Mouse (Mus musculus) urinary bladder, adult 2 months (tissue): ENCODE results near the gene Ppp1r1b. TPM values are rescaled to one million over a fixed set of nuclear protein-coding genes. Genes with fewer than 3 reads are reported as not detected.
A peak's percentile ranks its signal among the peaks of the same experiment; 100 is the strongest.

ENCODE experiments used
- DNase-seq: peaks from one replicate; pipeline ENCODE4 v3.0.0; 2022; ENCODE audit warnings: low spot score
- polyA plus RNA-seq: library from polyadenylated mRNA; depleted of rRNA; stranded (reverse); fragments of >200 nt; gene quantifications from 2 replicates; pipeline ENCODE4 v1.2.3, GENCODE M21; 2012

Ppp1r1b gene
- polyA plus RNA-seq, 1 experiment, result 0.15 TPM

DNA sequence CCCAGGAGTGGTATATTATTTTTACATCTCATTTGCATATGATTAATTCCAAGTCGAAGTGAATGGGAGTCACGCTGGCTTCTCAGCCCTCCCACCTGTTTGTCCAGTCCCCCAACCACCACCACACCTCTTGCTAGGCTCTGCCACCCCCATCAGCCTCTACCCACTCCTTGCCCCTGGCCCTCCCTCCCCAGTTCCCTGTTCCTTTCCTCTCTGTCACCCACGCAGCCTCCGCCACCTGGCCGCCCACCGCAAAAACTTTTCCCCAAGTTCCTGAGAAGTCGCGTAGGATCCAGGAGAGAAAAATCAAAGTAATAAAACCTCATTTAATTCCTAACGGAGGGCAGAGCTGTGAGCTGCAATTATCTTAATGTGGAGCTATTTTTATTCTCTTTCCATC, 2.0 kb upstream of the Ppp1r1b start:
- DNase-seq, result no peak

DNA sequence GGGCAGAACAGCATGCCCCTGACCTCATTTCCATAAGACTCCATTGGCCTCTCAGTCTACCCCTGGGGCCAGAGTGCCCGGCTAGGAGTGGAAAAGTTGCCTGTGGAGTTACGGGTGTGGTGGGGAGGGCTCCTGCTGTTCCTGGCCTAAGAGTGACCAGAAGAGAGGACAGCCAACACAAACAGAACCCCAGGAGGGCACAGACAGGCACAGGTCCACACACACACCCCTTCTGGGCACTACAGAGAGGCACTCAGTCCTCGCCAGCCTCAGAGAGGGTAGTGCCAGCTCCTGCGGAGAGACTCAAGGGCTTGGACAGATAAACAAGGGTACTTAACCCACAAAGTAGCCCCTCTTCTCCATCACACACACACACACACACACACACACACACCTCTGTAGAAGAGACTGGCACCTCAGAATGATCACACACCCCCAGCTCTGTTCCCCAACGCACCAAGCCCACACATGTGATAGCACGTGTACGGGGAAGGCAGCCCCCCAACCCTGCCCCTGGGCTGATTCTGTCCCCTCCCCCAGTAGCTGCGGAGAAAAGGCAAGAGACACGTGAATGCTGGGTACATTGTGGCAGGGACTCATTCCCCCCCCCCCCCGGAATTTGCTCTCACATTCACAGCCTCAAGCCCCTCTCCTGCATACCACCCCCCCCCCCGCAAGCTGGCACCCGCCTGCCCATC, 670 bp upstream of the Ppp1r1b start:
- DNase-seq, result no peak

DNA sequence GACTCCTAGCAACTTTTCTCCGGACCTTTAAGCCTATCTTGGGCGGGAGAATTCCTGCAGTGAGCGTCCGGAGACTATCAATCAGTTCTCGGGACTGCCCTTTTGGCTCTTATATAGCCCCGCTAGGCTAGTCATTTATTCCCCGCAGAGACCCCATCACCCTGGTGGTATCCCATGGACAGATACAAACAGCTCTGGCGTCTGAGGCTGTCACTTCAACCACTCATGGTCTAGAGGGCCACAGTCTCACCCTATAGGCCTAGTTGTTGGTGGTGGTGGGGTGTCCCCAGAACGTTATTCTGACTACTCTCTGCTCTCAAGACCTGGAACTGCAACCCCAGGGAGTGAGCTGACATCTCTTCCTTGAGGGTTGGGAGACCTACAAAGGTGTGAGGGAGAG, 1.1 kb downstream of the Ppp1r1b start:
- DNase-seq, result no peak

DNA sequence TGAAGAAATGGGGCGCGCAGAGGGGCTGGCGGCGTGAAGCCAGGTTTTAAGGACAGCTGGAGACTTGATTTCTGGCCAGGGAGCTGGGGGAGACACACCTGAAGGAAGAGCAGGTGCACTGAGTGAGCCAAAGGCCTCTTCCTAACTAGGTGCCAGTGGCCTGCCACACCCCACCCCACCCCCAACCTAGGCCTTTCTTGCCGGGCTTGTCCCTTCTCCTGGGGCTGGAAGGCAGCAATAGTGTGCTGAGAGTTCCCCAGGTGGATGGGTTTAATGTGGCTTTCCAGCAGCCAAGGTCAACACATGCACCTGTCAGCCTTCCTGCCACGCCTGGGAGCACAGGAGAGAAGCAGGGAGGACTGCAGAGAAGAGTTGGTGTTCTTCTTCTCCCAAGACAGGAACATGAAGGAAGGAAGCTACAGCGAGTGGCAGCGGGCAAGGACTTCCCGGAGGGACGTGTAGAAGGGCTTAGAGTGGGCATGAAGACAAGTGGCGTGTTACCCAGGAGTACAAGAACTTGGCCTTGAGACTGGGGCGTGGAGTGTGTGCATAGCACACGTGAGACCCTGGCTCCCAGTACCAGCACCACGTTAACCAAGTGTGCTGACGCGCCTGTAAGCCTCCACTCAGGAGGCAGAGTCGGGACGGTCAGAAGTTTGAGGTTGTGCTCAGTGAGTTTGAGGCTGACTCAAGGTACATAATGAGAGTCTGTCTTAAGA, 4.2 kb downstream of the Ppp1r1b start:
- DNase-seq, result no peak

DNA sequence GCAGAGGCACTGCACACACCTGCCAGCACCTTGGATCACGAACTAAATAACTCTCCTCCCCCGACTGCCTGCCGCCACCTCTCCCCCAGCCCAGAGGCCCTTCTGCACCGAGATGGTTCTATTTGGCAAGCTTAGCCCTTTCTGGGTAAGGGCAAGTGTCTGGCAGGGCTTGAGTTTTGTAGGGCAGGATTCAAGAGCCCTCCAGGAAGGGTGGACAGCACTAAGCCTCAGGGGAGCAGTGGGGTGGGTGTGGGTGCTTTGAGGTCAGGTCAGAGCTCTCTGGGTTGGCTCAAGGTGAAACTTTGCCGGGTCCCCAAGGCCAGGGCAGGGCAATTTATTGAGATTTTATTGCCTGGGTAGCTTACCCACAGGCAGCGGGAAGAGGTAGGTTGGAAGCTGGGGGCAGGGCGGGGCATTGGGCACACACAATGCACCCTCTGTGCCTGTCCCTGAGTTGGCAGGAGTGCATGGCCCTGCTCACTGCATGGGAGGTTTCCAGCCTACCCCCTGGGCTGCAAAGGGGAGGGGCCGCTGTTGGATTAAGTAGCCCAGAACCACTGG, 5.5 kb downstream of the Ppp1r1b start:
- no peak for DNase-seq

DNA sequence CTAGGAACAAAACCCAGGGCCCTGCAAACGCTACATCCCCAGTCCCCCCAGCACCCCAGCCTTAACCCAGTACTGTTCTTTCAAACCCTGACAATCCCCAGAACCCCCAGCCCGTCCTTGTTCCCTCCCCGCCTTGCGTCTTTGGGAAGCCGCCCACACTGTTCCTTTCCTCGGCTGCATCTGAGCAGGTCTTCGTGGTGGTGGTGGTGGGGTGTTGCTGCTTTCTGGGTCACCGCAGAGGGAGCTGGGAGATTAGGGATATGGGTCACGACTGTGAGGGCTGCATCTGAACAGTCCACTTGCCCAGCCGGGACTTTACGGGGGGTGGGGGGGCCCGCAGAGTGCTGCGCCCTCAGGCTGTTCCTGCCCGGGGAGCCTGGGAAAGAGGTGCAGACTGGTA, 6.2 kb downstream of the Ppp1r1b start:
- no peak for DNase-seq

DNA sequence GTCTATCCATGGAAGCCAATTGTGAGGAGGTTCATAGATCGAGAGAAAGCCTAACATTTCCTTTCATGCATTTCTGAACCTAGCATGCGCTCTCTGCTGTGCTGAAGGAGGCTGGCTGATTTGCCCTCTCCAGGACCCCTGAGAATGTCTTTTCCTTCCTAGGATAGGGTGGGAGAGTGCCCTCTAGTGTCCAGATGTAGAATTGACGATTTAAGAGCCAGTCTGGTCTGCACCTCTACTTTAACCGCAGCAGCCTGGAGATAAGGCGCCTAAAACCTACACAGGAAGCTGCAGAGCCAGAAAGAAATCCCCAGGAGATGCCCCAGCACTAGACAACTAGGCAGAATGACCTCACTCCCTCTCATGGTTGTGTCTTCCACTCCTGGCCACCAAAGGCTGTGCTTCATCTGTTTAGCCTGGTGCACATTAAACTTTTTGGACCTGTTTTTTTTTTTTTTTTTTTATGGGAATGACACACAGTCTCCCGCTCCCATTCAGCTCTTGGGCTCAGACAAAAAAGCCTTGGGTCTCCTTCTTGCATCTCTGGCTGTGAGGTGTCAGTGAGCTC, 7.6 kb downstream of the Ppp1r1b start:
- DNase-seq, result no peak

DNA sequence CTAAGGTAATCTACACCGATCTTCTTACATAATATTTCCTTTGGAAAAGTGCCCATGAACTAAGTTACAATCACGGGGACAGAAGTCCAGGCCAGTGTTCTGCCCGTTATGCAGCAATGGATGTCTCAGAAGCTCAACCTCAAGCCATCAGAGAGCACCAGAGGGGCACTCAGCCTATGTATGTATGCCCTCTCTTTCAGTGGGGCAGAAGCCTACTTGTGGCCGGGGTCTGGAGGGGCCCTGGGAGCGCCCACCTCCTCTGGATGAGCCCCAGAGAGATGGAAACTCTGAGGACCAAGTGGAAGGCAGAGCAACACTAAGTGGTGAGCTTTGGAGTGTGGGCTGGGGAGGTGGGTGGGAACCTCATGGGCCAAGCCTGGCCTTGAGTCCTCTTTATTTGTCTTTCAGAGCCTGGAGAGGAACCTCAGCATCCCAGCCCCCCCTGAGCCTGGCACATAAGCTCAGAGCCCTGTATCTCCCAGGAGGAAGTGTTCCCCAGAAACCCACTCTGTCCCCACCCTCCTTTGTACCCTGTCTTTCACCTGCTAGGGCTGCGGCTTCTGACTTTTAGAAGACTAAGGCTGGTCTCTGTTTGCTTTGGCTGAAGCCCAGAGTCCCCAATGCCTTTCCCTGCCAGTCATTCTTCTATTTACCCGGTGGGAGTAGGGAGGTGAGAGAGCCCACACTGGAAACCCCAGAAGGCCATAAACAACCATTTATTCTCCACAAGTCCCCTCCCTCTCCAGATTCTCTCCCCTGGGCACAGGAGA, 8.6 kb downstream of the Ppp1r1b start:
- DNase-seq, result no peak

DNA sequence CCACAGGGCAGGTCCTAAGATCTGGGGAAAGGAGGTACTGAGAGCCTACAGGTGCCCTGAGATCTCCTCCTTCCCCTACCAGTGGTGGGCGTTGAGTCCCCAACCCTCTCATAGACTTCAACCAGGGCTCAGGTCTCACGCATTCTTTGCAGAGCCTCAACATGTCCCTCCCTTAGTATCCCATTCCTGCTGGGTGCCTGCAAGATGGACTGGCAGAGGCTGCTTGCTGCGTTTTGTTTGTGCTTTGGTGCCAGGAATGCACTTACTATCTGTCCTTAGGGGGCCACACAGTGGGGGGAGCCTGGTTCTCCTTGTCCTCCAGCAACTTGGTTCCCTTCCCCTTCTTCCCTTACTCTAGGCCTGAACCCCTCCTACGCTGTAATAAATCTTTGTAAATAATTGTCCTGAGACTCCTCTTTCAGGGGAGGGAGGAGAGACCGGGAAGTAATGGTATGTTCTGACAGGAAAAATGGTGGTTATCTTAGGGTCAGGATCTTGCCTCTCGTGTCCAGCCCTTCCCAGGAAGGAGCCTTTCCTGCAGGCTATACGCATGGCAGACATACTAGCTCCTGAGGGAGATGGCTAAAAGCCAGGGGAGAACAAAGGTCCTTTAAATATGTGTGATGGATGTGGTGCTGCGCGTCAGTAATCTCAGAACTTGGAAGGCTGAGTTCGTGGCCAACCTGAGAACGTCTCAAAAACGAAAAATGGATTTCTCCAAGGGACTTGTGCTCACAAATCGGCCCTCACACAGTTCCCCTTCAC, 9.4 kb downstream of the Ppp1r1b start:
- DNase-seq, result no peak

DNA sequence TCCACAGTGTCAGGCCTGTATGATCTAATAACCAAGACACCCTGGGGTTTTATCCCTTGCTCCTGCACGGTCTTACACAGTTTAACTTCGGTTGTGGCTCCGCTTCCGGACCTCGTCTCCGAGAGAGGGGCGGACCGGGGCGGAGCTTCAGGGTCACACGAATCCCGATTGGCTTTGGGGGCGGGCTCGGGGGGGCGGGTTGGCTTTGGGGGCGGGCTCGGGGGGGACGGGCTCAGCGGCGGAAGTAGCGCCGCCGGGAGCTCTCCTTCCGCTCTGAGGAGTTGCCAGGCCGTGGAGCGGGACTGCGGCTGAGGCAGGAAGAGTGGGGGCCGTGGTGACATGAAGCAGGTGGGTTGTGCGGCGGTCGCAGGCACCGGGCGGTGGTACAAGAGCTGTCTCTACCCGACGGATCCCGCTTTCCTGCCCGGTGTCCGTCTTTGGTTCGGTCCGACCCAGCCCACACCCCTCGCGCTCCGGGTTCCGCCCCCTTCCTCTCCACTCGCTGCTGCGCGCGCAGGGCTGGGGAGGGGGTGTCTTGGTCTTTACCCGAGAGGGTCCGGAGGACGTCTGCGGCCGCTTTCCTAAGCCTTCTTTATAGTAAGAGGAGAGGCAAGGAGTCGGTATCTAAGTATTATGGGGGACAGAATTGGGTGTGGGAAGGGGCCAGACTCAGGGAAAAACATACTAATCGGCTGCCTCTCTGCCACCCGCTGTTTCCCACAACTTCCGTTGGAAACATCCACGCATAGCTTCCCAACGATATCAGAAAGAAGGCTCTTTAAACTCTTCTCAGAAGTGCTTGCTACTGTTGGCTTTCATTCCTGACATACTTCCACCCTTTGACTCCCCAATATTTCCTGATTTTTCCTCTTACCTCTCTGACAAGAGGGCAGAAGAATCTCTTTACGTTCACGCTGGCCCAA, 10.2 kb downstream of the Ppp1r1b start, which contains the start of gene Stard3:
TSS of gene Stard3 (plus strand) at position 208 of the 923 bp plus-strand sequence.
- DNase-seq, result peak; percentile 71

DNA sequence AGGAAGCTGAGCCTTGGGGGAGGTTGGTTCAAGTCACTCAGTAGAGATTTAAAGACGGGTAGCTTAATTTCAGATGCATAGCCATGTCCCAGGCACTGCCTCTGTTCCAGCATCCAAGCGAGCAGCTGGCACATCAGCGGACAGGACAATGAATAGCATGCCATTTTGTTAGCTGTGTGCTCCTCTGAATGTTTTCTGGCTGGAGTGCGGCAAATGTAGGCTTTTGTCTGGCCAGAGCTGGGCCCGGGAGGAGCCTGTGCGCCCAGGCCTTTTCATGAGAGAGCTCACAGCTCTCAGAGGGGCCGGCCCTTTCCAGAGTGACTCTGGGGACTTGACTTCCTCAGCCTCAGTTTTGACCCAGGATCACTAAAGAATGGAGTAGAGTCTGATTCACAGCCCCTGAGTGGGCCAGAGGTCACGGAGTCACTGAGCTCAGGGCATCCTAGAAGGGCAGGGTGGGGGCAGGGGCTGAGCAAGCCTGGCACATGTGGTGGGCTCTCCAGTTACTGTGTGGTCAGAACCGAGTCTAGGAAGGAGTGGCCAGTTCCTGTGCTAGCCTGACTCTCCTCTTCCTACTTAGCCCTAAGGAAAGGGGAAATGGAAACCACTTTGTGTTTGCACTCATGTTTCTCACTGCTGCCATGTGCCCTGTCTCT, 12.8 kb downstream of the Ppp1r1b start:
- DNase-seq, result no peak

DNA sequence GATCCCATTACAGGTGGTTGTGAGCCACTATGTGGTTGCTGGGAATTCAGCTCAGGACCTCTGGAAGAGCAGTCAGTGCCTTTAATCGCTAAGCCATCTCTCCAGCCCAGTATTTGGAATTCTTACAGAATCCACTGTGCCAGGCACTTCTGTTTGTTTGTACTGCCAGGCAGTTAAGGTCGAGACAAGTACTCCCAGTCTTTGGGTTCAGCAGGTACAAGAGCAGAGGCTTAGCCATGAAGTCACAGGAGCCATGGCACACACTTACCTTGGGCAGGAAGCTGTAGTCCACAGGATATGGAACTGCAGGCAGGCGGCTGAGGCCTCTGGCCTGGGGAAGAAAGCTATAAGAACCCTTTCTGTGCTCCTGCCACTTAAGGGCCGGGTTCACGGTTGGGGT, 15.6 kb downstream of the Ppp1r1b start:
- no peak for DNase-seq

DNA sequence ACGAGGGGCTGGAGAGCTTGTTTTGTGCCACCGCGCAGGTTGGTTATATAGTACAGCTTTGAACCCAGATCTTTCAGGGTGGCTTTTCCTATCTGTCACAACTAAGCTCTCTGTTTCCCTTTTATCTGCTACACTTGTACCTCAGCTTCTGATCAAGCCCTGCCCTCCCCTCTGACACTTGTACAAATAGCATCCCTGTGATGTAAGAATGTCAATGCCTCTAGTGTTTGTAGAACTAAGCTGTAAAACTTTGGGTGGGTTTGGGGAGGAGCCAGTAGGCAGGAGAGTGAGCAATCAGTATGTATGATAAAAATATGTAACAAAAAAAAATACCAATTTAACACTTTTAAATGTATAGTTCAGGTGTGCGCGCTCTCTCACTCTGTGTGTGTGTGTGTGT, 16.2 kb downstream of the Ppp1r1b start:
- no peak for DNase-seq

DNA sequence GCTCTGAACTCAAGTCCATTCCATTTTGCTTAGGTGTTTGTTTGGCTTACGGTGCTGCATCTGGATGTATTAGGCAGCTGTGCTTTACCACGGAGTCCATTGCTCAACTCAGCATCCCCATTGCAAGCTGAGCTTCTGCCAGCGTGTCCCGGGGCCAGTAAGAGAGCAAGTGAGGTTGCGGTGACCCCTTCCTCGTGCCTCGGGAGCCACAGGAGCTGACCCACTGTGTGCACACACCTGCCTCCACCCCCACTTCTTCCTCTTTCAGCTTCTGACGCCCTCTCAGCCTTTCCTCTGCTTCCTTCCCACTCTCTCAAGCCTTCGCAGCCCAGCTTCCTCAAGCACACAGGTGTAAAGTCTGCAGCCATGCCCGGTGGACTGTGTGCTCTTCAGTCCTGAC, 18.1 kb downstream of the Ppp1r1b start:
- no peak for DNase-seq

DNA sequence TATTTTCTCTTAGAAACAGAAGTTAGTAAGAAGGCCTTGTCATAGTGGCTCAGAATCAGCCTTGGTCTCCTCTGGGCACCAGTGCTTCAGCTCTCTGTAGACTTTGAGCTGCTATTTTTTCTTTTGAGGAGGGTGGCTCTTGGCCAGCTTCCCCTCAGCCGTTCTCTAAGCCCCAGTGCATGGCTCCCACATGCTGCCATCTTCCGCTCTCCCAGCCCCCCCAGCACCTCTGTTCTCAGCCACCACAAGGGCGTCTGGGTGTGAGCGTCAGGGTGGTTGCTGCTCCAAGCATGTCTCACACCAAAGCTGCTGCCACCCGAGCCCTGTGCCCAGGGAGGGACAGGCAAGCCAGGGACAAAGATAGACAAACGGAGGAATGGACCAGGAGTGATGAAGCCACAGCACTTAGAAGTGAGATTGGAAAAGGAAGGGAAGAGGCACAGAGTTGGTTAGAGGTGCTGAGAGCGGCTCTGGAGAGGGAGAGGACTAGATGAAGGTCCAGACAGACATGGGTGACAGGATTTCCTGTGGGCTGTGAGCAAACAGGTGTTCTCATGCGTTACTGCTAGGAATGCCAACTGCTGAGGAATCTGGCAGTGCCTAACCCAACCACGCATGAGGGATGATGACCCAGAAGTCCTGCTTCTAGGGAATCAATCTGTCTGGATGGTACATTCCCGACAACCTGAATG, 19.1 kb downstream of the Ppp1r1b start:
- no peak for DNase-seq

DNA sequence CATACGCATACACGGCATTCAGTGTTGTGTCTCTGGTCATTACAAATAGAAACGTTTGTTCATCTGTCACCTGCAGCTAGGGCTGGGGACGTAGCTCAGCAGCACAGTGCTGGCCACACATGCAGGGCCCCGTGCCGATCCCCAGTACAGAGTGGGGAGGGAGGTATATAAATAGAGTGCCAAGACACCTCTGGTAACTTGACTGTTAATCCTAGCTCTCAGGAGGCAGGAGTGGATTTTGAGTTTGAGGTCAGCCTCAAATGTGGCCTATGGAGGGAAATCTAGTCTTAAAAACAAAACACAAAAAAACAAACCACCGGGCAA, 19.6 kb downstream of the Ppp1r1b start:
- no peak for DNase-seq

DNA sequence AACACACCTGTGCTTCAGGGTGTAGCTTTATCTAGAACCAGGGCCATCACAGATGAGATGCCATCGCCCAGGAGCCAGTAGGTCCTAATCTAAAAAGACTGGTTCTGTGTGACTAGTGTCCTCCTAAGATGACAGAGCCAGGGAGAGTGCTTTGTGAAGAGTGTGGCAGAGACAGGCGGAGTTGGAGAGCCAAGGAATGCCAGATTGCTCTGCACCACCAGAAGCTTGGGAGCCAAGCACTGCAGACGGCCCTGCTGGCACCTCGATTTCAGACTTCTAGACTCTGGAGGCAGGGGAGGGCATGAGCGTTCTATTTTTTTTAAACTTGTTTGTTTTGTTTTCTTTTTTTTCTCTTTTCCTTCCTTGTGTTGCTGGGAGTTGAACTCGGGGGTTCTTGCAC, 21.1 kb downstream of the Ppp1r1b start:
- DNase-seq, result no peak

DNA sequence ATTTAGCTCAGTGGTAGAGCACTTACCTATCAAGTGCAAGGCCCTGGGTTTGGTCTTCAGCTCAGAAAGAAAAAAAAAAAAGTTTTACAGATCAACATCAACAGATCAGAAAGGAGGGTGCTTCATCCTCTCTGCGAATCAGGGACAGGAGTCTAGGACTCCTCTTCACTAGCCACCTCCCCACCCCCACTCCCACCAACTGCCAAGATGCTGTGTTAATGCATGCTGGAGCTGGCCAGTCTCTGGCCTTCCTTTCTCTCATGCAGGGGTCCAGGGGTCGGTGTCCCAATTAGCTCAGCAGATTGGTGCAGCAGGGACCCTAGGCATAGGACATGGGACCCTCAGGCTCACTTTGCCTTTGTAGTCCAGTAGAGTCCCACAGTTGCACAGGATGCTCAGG, 22.4 kb downstream of the Ppp1r1b start:
- DNase-seq, result no peak

DNA sequence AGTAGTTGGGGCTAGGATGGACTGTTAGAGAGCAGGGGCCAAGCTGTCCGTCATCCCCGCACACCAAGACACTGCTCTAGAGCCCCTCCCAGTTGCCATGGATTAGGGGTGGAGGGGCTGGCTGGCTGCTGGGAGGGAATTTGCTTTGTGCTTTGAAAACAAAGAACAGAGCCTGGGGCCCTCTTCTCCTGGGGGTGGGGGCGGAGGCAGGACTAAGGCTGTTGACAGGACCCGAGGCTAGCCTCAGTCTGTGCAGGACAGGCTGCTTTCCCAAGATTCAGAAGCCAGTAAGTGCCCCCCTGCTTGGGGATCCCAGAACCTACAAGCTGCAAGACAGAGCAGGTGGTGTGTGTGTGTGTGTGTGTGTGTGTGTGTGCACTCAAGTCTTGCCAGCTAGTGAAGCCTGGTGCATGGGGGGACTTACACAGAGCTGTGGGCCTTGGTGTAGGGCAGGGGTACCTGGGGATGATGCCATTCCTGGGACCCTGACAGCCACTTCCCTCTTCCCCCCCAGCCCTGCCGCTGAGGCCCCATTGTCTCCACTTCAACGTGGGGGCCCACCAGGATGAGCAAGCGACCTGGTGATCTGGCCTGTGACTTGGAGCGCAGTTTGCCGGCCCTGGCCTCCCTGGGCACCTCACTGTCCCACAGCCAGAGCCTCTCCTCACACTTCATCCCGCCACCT, 23.5 kb downstream of the Ppp1r1b start:
- DNase-seq, result no peak
